Mouse (Mus musculus) stomach, postnatal 0 days (tissue): ENCODE results near the gene 6030498E09Rik. TPM values are rescaled to one million over a fixed set of nuclear protein-coding genes. Genes with fewer than 3 reads are reported as not detected.

Experiments used
- ATAC-seq: fragments of 200-750 bp; cut with Nextera tagmentation; 2 replicates; pipeline ENCODE4 v1.8.0; 2017; ENCODE audit not compliant: low FRiP score, low TSS enrichment
- DNase-seq: peaks from one replicate; pipeline ENCODE4 v3.0.0-alpha.2; 2016; ENCODE audit warnings: low spot score
- H3K27ac ChIP-seq: fragments of 300-500 bp; sonication (generic); replicated peaks from 2 replicates; pipeline ENCODE4 v1.5.1; 2014; ENCODE audit warnings: mild to moderate bottlenecking, control low read depth
- H3K27me3 ChIP-seq: fragments of 300-500 bp; sonication (generic); 2 replicates; pipeline ENCODE4 v1.6.1; 2014; ENCODE audit warnings: low read length; ENCODE audit not compliant: control insufficient read depth, insufficient read depth
- H3K36me3 ChIP-seq: fragments of 300-500 bp; sonication (generic); 2 replicates; pipeline ENCODE4 v1.6.1; 2014; ENCODE audit warnings: low read length, mixed read lengths; ENCODE audit not compliant: control insufficient read depth, insufficient read depth
- H3K4me1 ChIP-seq: fragments of 300-500 bp; sonication (generic); replicated peaks from 2 replicates; pipeline ENCODE4 v1.6.1; 2014; ENCODE audit warnings: antibody characterized with exemption; ENCODE audit not compliant: control insufficient read depth, insufficient read depth
- H3K4me2 ChIP-seq: fragments of 300-500 bp; sonication (generic); replicated peaks from 2 replicates; pipeline ENCODE4 v1.6.1; 2014; ENCODE audit warnings: low read depth, mild to moderate bottlenecking, control low read depth, moderate library complexity
- H3K4me3 ChIP-seq: fragments of 300-500 bp; sonication (generic); 2 replicates; pipeline ENCODE4 v1.5.1; 2014; ENCODE audit warnings: low read depth, low read length, control low read depth
- H3K9ac ChIP-seq: fragments of 300-500 bp; sonication (generic); 2 replicates; pipeline ENCODE4 v1.6.1; 2014; ENCODE audit warnings: mild to moderate bottlenecking, low read length, control low read depth, mixed read lengths
- H3K9me3 ChIP-seq: fragments of 300-500 bp; sonication (generic); 2 replicates; pipeline ENCODE4 v1.6.1; 2016; ENCODE audit warnings: low read length; ENCODE audit not compliant: control insufficient read depth
- CTCF ChIP-seq: IDR thresholded peaks from 2 replicates; pipeline ENCODE4 v1.5.1; 2016; ENCODE audit warnings: antibody characterized with exemption, low read depth, mild to moderate bottlenecking, moderate library complexity
- EP300 ChIP-seq: optimal IDR thresholded peaks from 2 replicates; pipeline ENCODE3; 2016; ENCODE audit warnings: antibody characterized with exemption
- WGBS: fragments of 180-500 bp; shearing (Covaris S2); extraction: QIAGEN DNeasy Blood & Tissue Kit; methylation state at CpG from one replicate; pipeline ENCODE4 v1.1.7; 2014; 5-methylcytosine and 5-hydroxymethylcytosine counted together
- microRNA-seq: library from miRNA; unstranded; fragments of <30 nt; microRNA quantifications from one replicate; pipeline ENCODE4, GENCODE M21; 2016
- polyA plus RNA-seq: library from polyadenylated mRNA; unstranded; fragments of >200 nt; fragmentation: Nextera tagmentation; extraction: Ambion mirVana; gene quantifications from 2 replicates; pipeline ENCODE4 v1.2.1, GENCODE M21; 2015

Gene 6030498E09Rik
- polyA plus RNA-seq, 1 experiment from 2014 or later: not detected

DNA sequence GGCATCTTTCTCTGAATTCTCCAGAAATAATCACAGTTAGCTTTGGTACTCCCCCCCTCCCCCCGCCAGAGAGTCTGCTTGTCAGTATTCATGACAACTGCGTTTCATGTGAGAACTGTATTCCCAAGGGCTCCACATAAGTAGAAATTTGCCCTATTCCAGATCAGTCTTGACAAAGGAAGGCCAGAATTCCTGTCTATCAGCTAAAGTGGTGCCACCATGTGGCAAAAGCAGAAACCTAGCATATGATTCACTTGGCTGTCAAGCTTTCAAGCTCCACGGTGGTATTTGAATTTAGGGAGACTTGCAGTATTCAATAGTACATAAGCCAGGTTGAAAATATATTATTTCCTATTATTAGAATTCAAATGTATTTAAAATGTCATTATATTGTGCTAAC, 585 bp upstream of the 6030498E09Rik start:
- H3K4me2 ChIP-seq: no peak overlapping the region
- no peak for DNase-seq
- 47% methylated on average over 3 of the region's 3 CpGs for WGBS

DNA sequence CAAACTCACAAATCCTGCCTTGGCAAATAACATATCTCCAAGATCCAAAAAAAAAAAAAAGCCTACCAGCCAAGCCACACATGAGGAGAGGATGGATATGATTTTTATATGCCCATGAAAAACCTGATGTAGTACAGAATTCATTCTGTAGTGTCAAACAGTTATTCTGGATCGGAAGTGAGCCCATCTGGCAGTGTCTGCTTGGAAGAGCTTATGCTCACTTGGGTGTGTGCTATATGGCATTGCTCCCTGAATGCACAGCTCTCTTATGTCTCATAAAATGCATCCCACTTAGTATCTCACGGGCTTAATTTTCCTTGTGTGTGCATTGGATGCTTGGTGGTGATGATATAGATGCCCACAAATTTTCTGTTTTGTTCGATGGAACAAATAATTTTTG, 21.9 kb downstream of the 6030498E09Rik start:
- H3K4me2 ChIP-seq: no peak overlapping the region
- H3K9ac ChIP-seq: no peak overlapping the region
- 69% methylated on average over 3 of the region's 3 CpGs for WGBS
- no peak overlapping the region for H3K4me3 ChIP-seq
- H3K4me1 ChIP-seq: no peaks in the 10 kb centered on the region
- H3K36me3 ChIP-seq: no peaks in the 10 kb centered on the region
- ATAC-seq (no peak), DNase-seq (no peak)
- TF ChIP-seq EP300 (no peak), CTCF (no peak)
- H3K27me3 ChIP-seq: no peaks in the 10 kb centered on the region
- no peak overlapping the region for H3K27ac ChIP-seq
- no peaks in the 10 kb centered on the region for H3K9me3 ChIP-seq

More for the DNA sequence above, 585 bp upstream of the 6030498E09Rik start:
- no peaks in the 10 kb centered on the region for H3K9me3 ChIP-seq
- no peak overlapping the region for H3K4me3 ChIP-seq
- no peaks in the 10 kb centered on the region for H3K36me3 ChIP-seq
- TF ChIP-seq CTCF: peak; percentile 58
- no peak for TF ChIP-seq EP300
- H3K9ac ChIP-seq: no peak overlapping the region
- no peaks in the 10 kb centered on the region for H3K4me1 ChIP-seq
- no peaks in the 10 kb centered on the region for H3K27me3 ChIP-seq
- H3K27ac ChIP-seq: no peak overlapping the region
- ATAC-seq: no peak

DNA sequence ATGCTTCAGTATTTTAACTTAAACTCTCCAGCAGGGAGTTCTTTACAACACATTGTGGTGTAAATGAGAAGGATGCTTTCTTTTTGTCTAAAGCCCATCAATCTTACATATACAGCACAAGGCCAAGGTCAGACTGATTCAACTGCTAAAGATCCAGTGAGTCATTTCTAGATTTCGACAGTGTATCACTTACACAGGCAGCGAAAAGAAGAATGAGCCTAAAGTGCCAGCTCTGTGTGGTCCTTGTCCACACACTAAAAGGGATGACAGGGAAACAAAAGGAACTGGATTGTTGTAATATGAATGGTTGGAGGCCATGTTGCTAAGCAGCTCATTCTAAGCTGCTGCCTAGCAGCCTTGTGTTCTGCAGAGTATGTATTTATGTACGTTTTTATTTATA, 41.5 kb downstream of the 6030498E09Rik start:
- ATAC-seq (no peak), DNase-seq (no peak)
- H3K27ac ChIP-seq: no peak overlapping the region
- 70% methylated on average over 3 of the region's 3 CpGs for WGBS
- no peak overlapping the region for H3K4me3 ChIP-seq
- H3K4me2 ChIP-seq: no peak overlapping the region
- no peaks in the 10 kb centered on the region for H3K36me3 ChIP-seq
- H3K9ac ChIP-seq: no peak overlapping the region
- no peaks in the 10 kb centered on the region for H3K9me3 ChIP-seq
- H3K27me3 ChIP-seq: no peaks in the 10 kb centered on the region
- H3K4me1 ChIP-seq: no peaks in the 10 kb centered on the region
- TF ChIP-seq EP300: no peak
- no peak for TF ChIP-seq CTCF

- no peak overlapping the region for H3K9ac ChIP-seq
- no peaks in the 10 kb centered on the region for H3K36me3 ChIP-seq
- ATAC-seq (no peak), DNase-seq (no peak)
- TF ChIP-seq CTCF: no peak
- TF ChIP-seq EP300: no peak
- no peak overlapping the region for H3K4me3 ChIP-seq
- no peak overlapping the region for H3K4me2 ChIP-seq
- H3K9me3 ChIP-seq: no peaks in the 10 kb centered on the region
- no peaks in the 10 kb centered on the region for H3K27me3 ChIP-seq
- no peaks in the 10 kb centered on the region for H3K4me1 ChIP-seq
- no peak overlapping the region for H3K27ac ChIP-seq
- WGBS: 38% methylated on average over 3 of the region's 3 CpGs
Observed at GRCm38 (mm10) chrX:38816841-38817240, 44.4 kb downstream of the 6030498E09Rik start.

- WGBS: 56% methylated on average over 1 of the region's 1 CpGs
- H3K4me3 ChIP-seq: no peak overlapping the region
- no peaks in the 10 kb centered on the region for H3K27me3 ChIP-seq
- no peaks in the 10 kb centered on the region for H3K36me3 ChIP-seq
- no peaks in the 10 kb centered on the region for H3K4me1 ChIP-seq
- H3K4me2 ChIP-seq: no peak overlapping the region
- TF ChIP-seq EP300 (no peak), CTCF (no peak)
- DNase-seq (no peak), ATAC-seq (no peak)
- H3K27ac ChIP-seq: no peak overlapping the region
- H3K9ac ChIP-seq: no peak overlapping the region
- no peaks in the 10 kb centered on the region for H3K9me3 ChIP-seq
Observed at GRCm38 (mm10) chrX:38958571-38958970, 186.1 kb downstream of the 6030498E09Rik start.

DNA sequence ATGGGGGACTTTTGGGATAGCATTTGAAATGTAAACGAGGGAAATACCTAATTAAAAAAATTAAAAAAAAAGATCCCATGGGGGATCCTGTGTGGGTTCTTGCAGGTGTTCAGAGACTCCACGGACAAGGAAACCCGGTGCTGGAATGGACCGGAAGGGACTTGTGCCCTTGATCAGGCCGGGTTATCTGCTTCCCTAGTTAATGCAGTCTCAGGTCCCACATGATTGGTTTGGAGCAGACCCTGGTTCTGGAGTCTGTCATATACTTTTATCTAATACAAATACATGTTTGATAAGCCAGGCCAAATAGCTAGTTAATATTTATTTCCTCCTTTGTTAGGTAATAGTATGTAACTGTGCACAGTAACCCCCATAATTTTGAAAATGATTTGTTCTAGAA, 223.8 kb downstream of the 6030498E09Rik start:
- no peaks in the 10 kb centered on the region for H3K27me3 ChIP-seq

More for the DNA sequence above, 223.8 kb downstream of the 6030498E09Rik start:
- Histone ChIP-seq H3K4me2 (no peak overlapping the region), H3K4me1 (no peaks in the 10 kb centered on the region), H3K27ac (no peak overlapping the region), H3K36me3 (no peaks in the 10 kb centered on the region), H3K9me3 (no peaks in the 10 kb centered on the region), H3K4me3 (no peak overlapping the region), H3K9ac (no peak overlapping the region)
- TF ChIP-seq CTCF (no peak), EP300 (no peak)
- peak; percentile 26; the same call in 1 of the 2 replicates for ATAC-seq
- DNase-seq: peak; percentile 13
- WGBS: 70% methylated on average over 5 of the region's 5 CpGs

Small RNAs within 50 kb of the gene (microRNA-seq; reads per million reads assigned to microRNA genes)
- not detected for gene Gm25642

Other genes with a start within 250 kb of the 6030498E09Rik start
- 11.3 and 11.6 TPM in 2 replicates for gene Cul4b, start 196.5 kb upstream of the 6030498E09Rik start, polyA plus RNA-seq
- 82.4 and 86.8 TPM in 2 replicates for gene Mcts1, start 172.1 kb upstream of the 6030498E09Rik start, polyA plus RNA-seq
- gene C1galt1c1, start 137.6 kb upstream of the 6030498E09Rik start, polyA plus RNA-seq: 53.1 and 53.2 TPM in 2 replicates